Mouse (Mus musculus) CH12.LX (cell line): Measurements from ENCODE around the gene Med25. TPM values are rescaled to one million over a fixed set of nuclear protein-coding genes. Genes with fewer than 3 reads are reported as not detected.

Experiments used
- DNase-seq: peaks from one replicate; pipeline ENCODE4 v3.0.0-alpha.2; 2013; ENCODE audit errors: extremely low read depth
- H3K27ac ChIP-seq: 2 replicates; pipeline ENCODE4 v1.5.1; 2012; ENCODE audit warnings: low read depth, mild to moderate bottlenecking, control low read depth, moderate library complexity; ENCODE audit not compliant: insufficient read depth
- H3K27me3 ChIP-seq: replicated peaks from 2 replicates; pipeline ENCODE3; 2012; ENCODE audit warnings: inconsistent platforms
- H3K36me3 ChIP-seq, 2 experiments: replicated peaks in 1 of 2; 2 replicates each; pipeline versions ENCODE3 to v1.6.1; 2012; ENCODE audit warnings: inconsistent platforms in 1 of 2, low read length in 1 of 2, mild to moderate bottlenecking in 1 of 2, mixed read lengths in 1 of 2, moderate library complexity in 1 of 2; ENCODE audit not compliant: control insufficient read depth in 1 of 2, insufficient read depth in 1 of 2
- H3K4me1 ChIP-seq, 2 experiments: 2 replicates each; pipeline ENCODE4 v1.6.1; 2012; ENCODE audit warnings: inconsistent platforms in 1 of 2, moderate library complexity in 1 of 2; ENCODE audit not compliant: insufficient read depth in 2 of 2, control insufficient read depth in 1 of 2
- H3K4me2 ChIP-seq: 2 replicates; pipeline ENCODE4 v1.6.1; 2012; ENCODE audit warnings: low read depth, mild to moderate bottlenecking, control low read depth; ENCODE audit not compliant: poor library complexity, insufficient read depth, severe bottlenecking
- H3K4me3 ChIP-seq, 3 experiments: fragments of 150-350 bp in 1 of 3; sonication (generic) in 1 of 3; replicated peaks in 1 of 3; 2 replicates each; pipeline versions ENCODE3 to v1.5.1; 2011 to 2012; ENCODE audit warnings: low read depth in 2 of 3, low read length in 2 of 3, mild to moderate bottlenecking in 2 of 3, moderate library complexity in 2 of 3, control low read depth in 1 of 3, improper control_type of control experiment in 1 of 3, inconsistent platforms in 1 of 3, mixed read lengths in 1 of 3; ENCODE audit not compliant: poor library complexity in 1 of 3
- H3K79me2 ChIP-seq: replicated peaks from 2 replicates; pipeline ENCODE4 v1.6.1; 2012; ENCODE audit warnings: mild to moderate bottlenecking, moderate library complexity; ENCODE audit not compliant: control insufficient read depth, poor library complexity, insufficient read depth, severe bottlenecking; ENCODE audit errors: extremely low read depth
- H3K9ac ChIP-seq: 2 replicates; pipeline ENCODE4 v1.6.1; 2012; ENCODE audit warnings: low read depth, mild to moderate bottlenecking, control low read depth, moderate library complexity; ENCODE audit not compliant: insufficient read depth
- H3K9me3 ChIP-seq: replicated peaks from 2 replicates; pipeline ENCODE3; 2012; ENCODE audit warnings: low read length, inconsistent platforms, mixed read lengths
- BHLHE40 ChIP-seq: IDR thresholded peaks from 2 replicates; pipeline ENCODE4 v1.6.1; 2011; ENCODE audit warnings: mild to moderate bottlenecking, low read depth, low read length, improper control_type of control experiment
- CHD1 ChIP-seq: IDR thresholded peaks from 2 replicates; pipeline ENCODE4 v1.6.1; 2012; ENCODE audit warnings: low read depth, low read length, improper control_type of control experiment, inconsistent platforms
- CTCF ChIP-seq, 2 experiments: IDR thresholded peaks in 1 of 2; conservative IDR thresholded peaks in 1 of 2; 2 replicates each; pipeline ENCODE4 v1.5.1; 2011 to 2012; ENCODE audit warnings: low read depth in 2 of 2, low read length in 2 of 2, improper control_type of control experiment in 1 of 2, inconsistent platforms in 1 of 2, mild to moderate bottlenecking in 1 of 2, moderate library complexity in 1 of 2
- E2F4 ChIP-seq: IDR thresholded peaks from 2 replicates; pipeline ENCODE4 v1.6.1; 2011; ENCODE audit warnings: low read depth, low read length, improper control_type of control experiment; ENCODE audit not compliant: insufficient replicate concordance
- EP300 ChIP-seq: IDR thresholded peaks from 2 replicates; pipeline ENCODE4 v1.6.1; 2011; ENCODE audit warnings: low read length, improper control_type of control experiment
- ETS1 ChIP-seq: conservative IDR thresholded peaks from 2 replicates; pipeline ENCODE4 v1.6.1; 2012; ENCODE audit warnings: low read depth, mild to moderate bottlenecking, inconsistent platforms, low read length, improper control_type of control experiment, moderate library complexity
- HCFC1 ChIP-seq: IDR thresholded peaks from 2 replicates; pipeline ENCODE4 v1.6.1; 2012; ENCODE audit warnings: low read depth, mild to moderate bottlenecking, inconsistent platforms, low read length, improper control_type of control experiment
- IRF4 ChIP-seq: IDR thresholded peaks from 2 replicates; pipeline ENCODE4 v1.6.1; 2014; ENCODE audit warnings: low read depth, mild to moderate bottlenecking, inconsistent platforms, low read length, improper control_type of control experiment
- KAT2A ChIP-seq: IDR thresholded peaks from 2 replicates; pipeline ENCODE4 v1.6.1; 2012; ENCODE audit warnings: low read length, improper control_type of control experiment, inconsistent platforms; ENCODE audit not compliant: insufficient replicate concordance
- MAX ChIP-seq: IDR thresholded peaks from 2 replicates; pipeline ENCODE4 v1.6.1; 2011; ENCODE audit warnings: low read length, improper control_type of control experiment
- MAZ ChIP-seq: IDR thresholded peaks from 2 replicates; pipeline ENCODE4 v1.6.1; 2012; ENCODE audit warnings: low read depth, mild to moderate bottlenecking, inconsistent platforms, low read length, improper control_type of control experiment, moderate library complexity
- MEF2A ChIP-seq: IDR thresholded peaks from 2 replicates; pipeline ENCODE4 v1.6.1; 2014; ENCODE audit warnings: low read depth, mild to moderate bottlenecking, inconsistent platforms, low read length, improper control_type of control experiment, borderline replicate concordance
- MXI1 ChIP-seq: IDR thresholded peaks from 2 replicates; pipeline ENCODE4 v1.6.1; 2011; ENCODE audit warnings: mild to moderate bottlenecking, low read depth, low read length, improper control_type of control experiment
- MYC ChIP-seq: IDR thresholded peaks from 2 replicates; pipeline ENCODE4 v1.6.1; 2011; ENCODE audit warnings: low read depth, mild to moderate bottlenecking, improper control_type of control experiment, low read length
- NELFE ChIP-seq: IDR thresholded peaks from 2 replicates; pipeline ENCODE4 v1.6.1; 2011; ENCODE audit warnings: low read depth, low read length, improper control_type of control experiment
- NRF1 ChIP-seq: IDR thresholded peaks from 2 replicates; pipeline ENCODE4 v1.6.1; 2014; ENCODE audit warnings: low read depth, mild to moderate bottlenecking, inconsistent platforms, low read length, improper control_type of control experiment, moderate library complexity
- POLR2A ChIP-seq: IDR thresholded peaks from 2 replicates; pipeline ENCODE4 v1.6.1; 2011; ENCODE audit warnings: low read depth, mild to moderate bottlenecking, improper control_type of control experiment, low read length
- POLR2AphosphoS2 ChIP-seq: IDR thresholded peaks from 2 replicates; pipeline ENCODE4 v1.6.1; 2011; ENCODE audit warnings: low read depth, low read length, improper control_type of control experiment
- RAD21 ChIP-seq: IDR thresholded peaks from 2 replicates; pipeline ENCODE4 v1.6.1; 2011; ENCODE audit warnings: low read depth, mild to moderate bottlenecking, low read length, improper control_type of control experiment, moderate library complexity
- RCOR1 ChIP-seq: conservative IDR thresholded peaks from 2 replicates; pipeline ENCODE4 v1.6.1; 2012; ENCODE audit warnings: low read depth, mild to moderate bottlenecking, inconsistent platforms, low read length, improper control_type of control experiment
- SIN3A ChIP-seq: IDR thresholded peaks from 2 replicates; pipeline ENCODE4 v1.6.1; 2012; ENCODE audit warnings: low read length, improper control_type of control experiment, inconsistent platforms
- SMC3 ChIP-seq: IDR thresholded peaks from 2 replicates; pipeline ENCODE4 v1.6.1; 2011; ENCODE audit warnings: low read depth, low read length, improper control_type of control experiment
- TBP ChIP-seq: conservative IDR thresholded peaks from 2 replicates; pipeline ENCODE4 v1.6.1; 2011; ENCODE audit warnings: low read depth, low read length, improper control_type of control experiment
- TCF12 ChIP-seq: IDR thresholded peaks from 2 replicates; pipeline ENCODE4 v1.6.1; 2014; ENCODE audit warnings: low read depth, mild to moderate bottlenecking, inconsistent platforms, low read length, improper control_type of control experiment
- UBTF ChIP-seq: IDR thresholded peaks from 2 replicates; pipeline ENCODE4 v1.6.1; 2012; ENCODE audit warnings: low read depth, mild to moderate bottlenecking, inconsistent platforms, low read length, improper control_type of control experiment, moderate library complexity
- USF1 ChIP-seq: IDR thresholded peaks from 2 replicates; pipeline ENCODE4 v1.6.1; 2014; ENCODE audit warnings: low read depth, mild to moderate bottlenecking, inconsistent platforms, low read length, improper control_type of control experiment
- ZKSCAN1 ChIP-seq: IDR thresholded peaks from 2 replicates; pipeline ENCODE4 v1.6.1; 2012; ENCODE audit warnings: low read depth, inconsistent platforms, low read length, improper control_type of control experiment, borderline replicate concordance
- ZMIZ1 ChIP-seq: IDR thresholded peaks from 2 replicates; pipeline ENCODE4 v1.6.1; 2012; ENCODE audit warnings: low read depth, mild to moderate bottlenecking, inconsistent platforms, low read length, improper control_type of control experiment
- ZNF384 ChIP-seq: IDR thresholded peaks from 2 replicates; pipeline ENCODE4 v1.6.1; 2012; ENCODE audit warnings: low read depth, low read length, improper control_type of control experiment, inconsistent platforms
- dilution Hi-C: fragments of 300-500 bp; cut with MboI; formaldehyde crosslinking; loops from 2 replicates; pipeline ENCODE4 v1.14.3; 2020; ENCODE audit warnings: low sequenced_read_pairs; ENCODE audit not compliant: extremely low pct_unique_long_range_greater_than_20kb, extremely low pct_ligation_motif_present
- in situ Hi-C: fragments of 300-500 bp; cut with MboI; formaldehyde crosslinking; loops from 3 replicates; pipeline ENCODE4 v1.14.3; 2019; ENCODE audit warnings: low sequenced_read_pairs, low pct_ligation_motif_present, low pct_unique_long_range_greater_than_20kb, mixed read lengths
- polyA plus RNA-seq: library from polyadenylated mRNA; unstranded; fragments of >175 nt; gene quantifications from 2 replicates; pipeline ENCODE4 v1.2.1, GENCODE M21; 2012; ENCODE audit warnings: low read depth; ENCODE audit not compliant: insufficient read length
- total RNA-seq, 2 experiments: library from RNA; depleted of rRNA; stranded (reverse); fragments of 300-350 nt in 1 of 2; fragments of >200 nt in 1 of 2; gene quantifications; 2 replicates each; pipeline ENCODE4 v1.2.3; 2012 to 2014

Gene Med25
- total and polyA plus RNA-seq, 3 experiments: 18.4 to 67.4 (median 56.7) TPM

GRCm38 (mm10) chr7:44857905-44858304 is 34.6 kb downstream of the Med25 start:
- no peaks in the 10 kb centered on the region for H3K9me3 ChIP-seq
- H3K4me2 ChIP-seq: peak overlapping the region; percentile 63
- no peaks in the 10 kb centered on the region for H3K27me3 ChIP-seq
- dilution Hi-C loops: no loop called here
- in situ Hi-C loops: loop anchor here (10.0 kb wide), 1 partner anchor 97 kb away; no protein-coding TSS in a partner anchor
- TF ChIP-seq ETS1: no peak
- TF ChIP-seq HCFC1: no peak
- TF ChIP-seq CHD1: no peak
- TF ChIP-seq USF1: no peak
- no peak for TF ChIP-seq ZNF384
- TF ChIP-seq KAT2A: no peak
- no peak for TF ChIP-seq NELFE
- TF ChIP-seq MEF2A: no peak
- TF ChIP-seq MYC: no peak
- TF ChIP-seq POLR2A: no peak; the same call in 1 of the 2 replicates
- no peak for TF ChIP-seq BHLHE40
- no peak for TF ChIP-seq UBTF
- 0 out of 2 replicates have a peak, but pooled peaks cover under 1% of the 10 kb centered on the region for H3K79me2 ChIP-seq
- peaks cover 21 to 44% of the 10 kb centered on the region in 2 experiments for H3K36me3 ChIP-seq
- H3K27ac ChIP-seq: no peak overlapping the region
- H3K9ac ChIP-seq: peak overlapping the region; percentile 74; the same call in 1 of the 2 replicates
- DNase-seq: peak; percentile 68
- H3K4me3 ChIP-seq: peak overlapping the region; percentile 64 to 92 (median 72)
- peaks cover 21 to 62% of the 10 kb centered on the region in 2 experiments for H3K4me1 ChIP-seq

DNA sequence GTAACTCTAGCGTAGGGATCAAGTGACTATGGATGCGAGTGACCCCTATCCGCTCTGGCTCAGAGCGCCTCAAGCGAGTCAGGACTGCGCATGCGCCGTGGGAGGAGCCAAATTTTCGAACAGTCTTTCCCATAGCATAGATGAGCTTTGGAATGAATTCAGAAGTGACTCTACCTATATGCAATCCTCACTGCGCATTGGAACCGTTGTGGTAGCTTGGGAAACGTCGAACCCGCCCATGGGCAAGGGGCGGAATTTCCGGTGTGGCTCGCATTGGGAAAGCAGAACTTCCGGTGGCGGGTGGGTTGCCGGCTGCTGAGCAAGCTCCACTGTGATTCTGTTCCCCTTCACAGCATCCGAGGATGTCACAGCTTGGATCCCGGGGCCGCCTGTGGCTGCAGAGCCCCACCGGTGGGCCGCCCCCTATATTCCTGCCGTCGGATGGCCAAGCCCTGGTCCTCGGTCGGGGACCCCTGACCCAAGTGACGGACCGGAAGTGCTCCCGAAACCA is 35.4 kb downstream of the Med25 start, which contains the start of gene Pnkp:
Gene Pnkp, plus strand, starts transcription at position 98 of the 511 bp plus-strand sequence.
- Histone ChIP-seq H3K4me3 (peak within 1 kb of the TSS; percentile 64 to 92 (median 72)), H3K27me3 (no peaks in the 10 kb centered on the region), H3K9me3 (no peaks in the 10 kb centered on the region), H3K9ac (peak within 1 kb of the TSS; percentile 74), H3K36me3 (peaks cover 18 to 44% of the 10 kb centered on the region in 2 experiments), H3K79me2 (peaks cover 8% of the 10 kb centered on the region; the same call in 1 of the 2 replicates), H3K27ac (peak within 1 kb of the TSS; percentile 85), H3K4me1 (peaks cover 28 to 68% of the 10 kb centered on the region in 2 experiments), H3K4me2 (peak within 1 kb of the TSS; percentile 63)
- dilution Hi-C loops (no loop called here), in situ Hi-C loops (loop anchor here (10.0 kb wide), 1 partner anchor 98 kb away; no protein-coding TSS in a partner anchor)
- peak; percentile 93 for DNase-seq
- TF ChIP-seq POLR2A: peak; percentile 79
- TF ChIP-seq ZMIZ1: peak; percentile 67
- TF ChIP-seq NELFE: peak; percentile 70
- no peak for TF ChIP-seq CHD1
- TF ChIP-seq MAZ: peak; percentile 74; the same call in 1 of the 2 replicates
- 0 out of 2 replicates have a peak, but pooled peaks have one; percentile 36 for TF ChIP-seq UBTF
- peak; percentile 51; the same call in 1 of the 2 replicates for TF ChIP-seq ETS1
- no peak for TF ChIP-seq ZKSCAN1
- no peak for TF ChIP-seq CTCF (conservative IDR thresholded peaks at IDR 0.05 in 1 of 2, IDR thresholded peaks at IDR 0.05 in 1 of 2; ENCODE audit: low read depth in 2 of 2, low read length in 2 of 2)
- TF ChIP-seq TBP: peak; percentile 73; the same call in 1 of the 2 replicates
- TF ChIP-seq SMC3: no peak
- TF ChIP-seq RAD21: no peak
- peak; percentile 80; the same call in 1 of the 2 replicates for TF ChIP-seq KAT2A
- peak; percentile 80 for TF ChIP-seq MXI1
- peak; percentile 92 for TF ChIP-seq NRF1
- no peak for TF ChIP-seq RCOR1
- TF ChIP-seq IRF4: peak; percentile 72; the same call in 1 of the 2 replicates
- peak; percentile 71; the same call in 1 of the 2 replicates for TF ChIP-seq MAX
- TF ChIP-seq HCFC1: peak; percentile 81
- peak; percentile 39; the same call in 1 of the 2 replicates for TF ChIP-seq BHLHE40
- peak; percentile 39; the same call in 1 of the 2 replicates for TF ChIP-seq MYC
- peak; percentile 69 for TF ChIP-seq MEF2A
- TF ChIP-seq EP300: no peak
- TF ChIP-seq POLR2AphosphoS2: peak; percentile 76; the same call in 1 of the 2 replicates
- peak; percentile 59; the same call in 1 of the 2 replicates for TF ChIP-seq TCF12
- peak; percentile 85; the same call in 1 of the 2 replicates for TF ChIP-seq E2F4
- TF ChIP-seq SIN3A: peak; percentile 89
